Mouse (Mus musculus): ENCODE measurements around the gene Elk1. TPM values are rescaled to one million over a fixed set of nuclear protein-coding genes. Genes with fewer than 3 reads are reported as not detected.
A peak's percentile ranks its signal among the peaks of the same experiment; 100 is the strongest.

Elk1 gene
- polyA plus RNA-seq, 1 experiment = 13.9 TPM

GRCm38 (mm10) chrX:20921366-20921765 is 29.0 kb downstream of the Elk1 start:
- peaks cover 14% of the 10 kb centered on the region for H3K36me3 ChIP-seq (replicated peaks; ENCODE audit: low read length)
- peaks cover 41% of the 10 kb centered on the region for H3K27me3 ChIP-seq (replicated peaks)
- peak overlapping the region; percentile 91 for H3K4me3 ChIP-seq (replicated peaks)
- TF ChIP-seq GATA1 (IDR thresholded peaks at IDR 0.05; ENCODE audit: borderline replicate concordance, low read length) = no peak
- TF ChIP-seq FLI1 (IDR thresholded peaks at IDR 0.05; ENCODE audit: low read length) = no peak
- H3K4me1 ChIP-seq = peaks cover 13% of the 10 kb centered on the region
- peaks cover 7% of the 10 kb centered on the region; the same call in 1 of the 2 replicates for H3K9me3 ChIP-seq

GRCm38 (mm10) chrX:20920844-20921364 is 29.5 kb downstream of the Elk1 start, which contains the start of gene Syn1:
Gene Syn1, minus strand, starts transcription at chrX:20921004.
- no peak for TF ChIP-seq FLI1 (IDR thresholded peaks at IDR 0.05; ENCODE audit: low read length)
- no peak for TF ChIP-seq GATA1 (IDR thresholded peaks at IDR 0.05; ENCODE audit: borderline replicate concordance, low read length)
- Histone ChIP-seq H3K27me3 (replicated peaks) (peaks cover 43% of the 10 kb centered on the region), H3K36me3 (replicated peaks; ENCODE audit: low read length) (peaks cover 10% of the 10 kb centered on the region), H3K9me3 (peaks cover 7% of the 10 kb centered on the region; the same call in 1 of the 2 replicates), H3K4me1 (peaks cover 13% of the 10 kb centered on the region), H3K4me3 (replicated peaks) (peak within 1 kb of the TSS; percentile 91)

GRCm38 (mm10) chrX:20920249-20920843 is 30.1 kb downstream of the Elk1 start:
- TF ChIP-seq GATA1 (IDR thresholded peaks at IDR 0.05; ENCODE audit: borderline replicate concordance, low read length) (no peak), FLI1 (IDR thresholded peaks at IDR 0.05; ENCODE audit: low read length) (no peak)
- H3K4me1 ChIP-seq = peaks cover 13% of the 10 kb centered on the region
- peaks cover 7% of the 10 kb centered on the region; the same call in 1 of the 2 replicates for H3K9me3 ChIP-seq
- H3K36me3 ChIP-seq (replicated peaks; ENCODE audit: low read length) = peaks cover 6% of the 10 kb centered on the region
- peaks cover 47% of the 10 kb centered on the region for H3K27me3 ChIP-seq (replicated peaks)
- peak overlapping the region; percentile 91 for H3K4me3 ChIP-seq (replicated peaks)

GRCm38 (mm10) chrX:20915075-20915474 is 35.3 kb downstream of the Elk1 start:
- no peak overlapping the region for H3K4me3 ChIP-seq (replicated peaks)
- H3K9me3 ChIP-seq = peaks cover 8% of the 10 kb centered on the region; the same call in 1 of the 2 replicates
- no peak for TF ChIP-seq GATA1 (IDR thresholded peaks at IDR 0.05; ENCODE audit: borderline replicate concordance, low read length)
- no peak for TF ChIP-seq FLI1 (IDR thresholded peaks at IDR 0.05; ENCODE audit: low read length)
- H3K4me1 ChIP-seq = peaks cover 3% of the 10 kb centered on the region
- H3K27me3 ChIP-seq (replicated peaks) = peaks cover 51% of the 10 kb centered on the region
- no peaks in the 10 kb centered on the region for H3K36me3 ChIP-seq (replicated peaks; ENCODE audit: low read length)

- Histone ChIP-seq H3K36me3 (replicated peaks; ENCODE audit: low read length) (no peaks in the 10 kb centered on the region), H3K4me3 (replicated peaks) (no peak overlapping the region)
- TF ChIP-seq GATA1 (IDR thresholded peaks at IDR 0.05; ENCODE audit: borderline replicate concordance, low read length) = no peak
Measured at GRCm38 (mm10) chrX:20913726-20914125, 36.7 kb downstream of the Elk1 start.

GRCm38 (mm10) chrX:20910074-20910473 is 40.3 kb downstream of the Elk1 start:
- no peak for TF ChIP-seq GATA1 (IDR thresholded peaks at IDR 0.05; ENCODE audit: borderline replicate concordance, low read length)
- peaks cover 5% of the 10 kb centered on the region for H3K4me1 ChIP-seq

More at GRCm38 (mm10) chrX:20913726-20914125, 36.7 kb downstream of the Elk1 start:
- peaks cover 45% of the 10 kb centered on the region for H3K27me3 ChIP-seq (replicated peaks)
- peaks cover 8% of the 10 kb centered on the region; the same call in 1 of the 2 replicates for H3K9me3 ChIP-seq
- peaks cover 5% of the 10 kb centered on the region for H3K4me1 ChIP-seq

More at GRCm38 (mm10) chrX:20910074-20910473, 40.3 kb downstream of the Elk1 start:
- Histone ChIP-seq H3K4me3 (replicated peaks) (no peak overlapping the region), H3K36me3 (replicated peaks; ENCODE audit: low read length) (no peaks in the 10 kb centered on the region), H3K9me3 (peaks cover 8% of the 10 kb centered on the region; the same call in 1 of the 2 replicates), H3K27me3 (replicated peaks) (peaks cover 30% of the 10 kb centered on the region)

Other genes with a start within 250 kb of the Elk1 start
- 0.54 and 2.2 TPM in 2 replicates for gene Usp11, start 246.7 kb downstream of the Elk1 start, polyA plus RNA-seq (2012; ENCODE audit: insufficient read depth, low replicate concordance)
- gene Araf, start 152.8 kb downstream of the Elk1 start, polyA plus RNA-seq (2012; ENCODE audit: insufficient read depth, low replicate concordance) = 9.4 and 43.5 TPM in 2 replicates
- not detected in 2 replicates for gene Timp1, start 80.4 kb downstream of the Elk1 start, polyA plus RNA-seq (2012; ENCODE audit: insufficient read depth, low replicate concordance)
- gene Syn1, start 29.6 kb downstream of the Elk1 start, polyA plus RNA-seq (2012; ENCODE audit: insufficient read depth, low replicate concordance) = 1.8 and 4.0 TPM in 2 replicates
- gene Cfp, start 19.1 kb downstream of the Elk1 start, polyA plus RNA-seq (2012; ENCODE audit: insufficient read depth, low replicate concordance) = 28.5 and 153 TPM in 2 replicates
- 40.1 TPM in 1 of 2 replicates, not detected in the other for gene Uxt, start 11.4 kb upstream of the Elk1 start, polyA plus RNA-seq (2012; ENCODE audit: insufficient read depth, low replicate concordance)
- gene Zfp182, start 111.7 kb upstream of the Elk1 start, polyA plus RNA-seq (2012; ENCODE audit: insufficient read depth, low replicate concordance) = 0.06 TPM in 1 of 2 replicates, not detected in the other
- not detected in 2 replicates for gene Spaca5, start 117.8 kb upstream of the Elk1 start, polyA plus RNA-seq (2012; ENCODE audit: insufficient read depth, low replicate concordance)
- gene Zfp300, start 138.9 kb upstream of the Elk1 start, polyA plus RNA-seq (2012; ENCODE audit: insufficient read depth, low replicate concordance) = not detected in 2 replicates
- not detected in 2 replicates for gene Ssxa1, start 165.2 kb upstream of the Elk1 start, polyA plus RNA-seq (2012; ENCODE audit: insufficient read depth, low replicate concordance)
- gene Gm21876, start 225.0 kb upstream of the Elk1 start, polyA plus RNA-seq (2012; ENCODE audit: insufficient read depth, low replicate concordance) = not detected in 2 replicates